Mouse (Mus musculus) C2C12 (cell line): ENCODE measurements around the gene Acp4. TPM values are rescaled to one million over a fixed set of nuclear protein-coding genes. Genes with fewer than 3 reads are reported as not detected.

Experiments
- H3K27me3 ChIP-seq: one replicate; pipeline ENCODE4 v1.6.1; 2011; ENCODE audit not compliant: control insufficient read depth, insufficient read depth, insufficient read length
- H3K36me3 ChIP-seq: one replicate; pipeline ENCODE4 v1.6.1; 2011; ENCODE audit not compliant: control insufficient read depth, insufficient read depth
- H3K4me3 ChIP-seq: one replicate; pipeline ENCODE4 v1.5.1; 2011; ENCODE audit warnings: mild to moderate bottlenecking, control low read depth; ENCODE audit not compliant: poor library complexity, insufficient read depth, severe bottlenecking
- H3K79me2 ChIP-seq: one replicate; pipeline ENCODE4 v1.6.1; 2011; ENCODE audit not compliant: control insufficient read depth, insufficient read depth
- H3K79me3 ChIP-seq: one replicate; pipeline ENCODE4 v1.6.1; 2011; ENCODE audit warnings: low read depth, control low read depth
- H3ac ChIP-seq: one replicate; pipeline ENCODE3; 2011; ENCODE audit warnings: low read depth; ENCODE audit not compliant: control insufficient read depth, insufficient read length
- CEBPB ChIP-seq: IDR thresholded peaks from one replicate; pipeline ENCODE4 v1.6.1; 2011; ENCODE audit warnings: low read depth, mild to moderate bottlenecking, control low read depth, moderate library complexity
- CTCF ChIP-seq: IDR thresholded peaks from one replicate; pipeline ENCODE4 v1.5.1; 2011; ENCODE audit not compliant: control insufficient read depth, insufficient read depth, insufficient read length
- FOSL1 ChIP-seq: IDR thresholded peaks from one replicate; pipeline ENCODE4 v1.8.0; 2011; ENCODE audit warnings: mild to moderate bottlenecking, low read length; ENCODE audit not compliant: poor library complexity, insufficient read depth, severe bottlenecking
- MAX ChIP-seq: IDR thresholded peaks from one replicate; pipeline ENCODE4 v1.6.1; 2011; ENCODE audit warnings: mild to moderate bottlenecking, control low read depth
- MYOD1 ChIP-seq: IDR thresholded peaks from one replicate; pipeline ENCODE4 v1.6.1; 2011; ENCODE audit warnings: low read depth; ENCODE audit not compliant: control insufficient read depth, insufficient read length
- MYOG ChIP-seq: IDR thresholded peaks from one replicate; pipeline ENCODE4 v1.6.1; 2011; ENCODE audit not compliant: control insufficient read depth, insufficient read length; ENCODE audit errors: extremely low read depth
- USF1 ChIP-seq: IDR thresholded peaks from one replicate; pipeline ENCODE4 v1.6.1; 2011; ENCODE audit warnings: low read depth, mild to moderate bottlenecking, control low read depth, moderate library complexity
- long read RNA-seq, 2 experiments: library from polyadenylated mRNA; unstranded; transcript quantifications; one replicate each; pipeline ENCODE4 v2.0.0; 2019 to 2020
- polyA plus RNA-seq: library from polyadenylated mRNA; unstranded; fragments of >200 nt; fragmentation: generic; extraction: Trizol; gene quantifications from one replicate; pipeline ENCODE4 v1.2.1, GENCODE M21; 2012; ENCODE audit warnings: missing spikeins

The Acp4 gene
- not detected for polyA plus RNA-seq
- long read RNA-seq, experiment 1: 0 reads
- long read RNA-seq, experiment 2: 0 reads

- Histone ChIP-seq H3K27me3 (peaks cover 14% of the 10 kb centered on the region), H3K79me3 (no peaks in the 10 kb centered on the region), H3K36me3 (peaks cover 6% of the 10 kb centered on the region), H3K79me2 (no peaks in the 10 kb centered on the region), H3ac (no peak within 1 kb of the TSS), H3K4me3 (no peak within 1 kb of the TSS)
- TF ChIP-seq CTCF (no peak), FOSL1 (no peak), USF1 (no peak), CEBPB (no peak), MYOG (no peak), MYOD1 (no peak), MAX (no peak)
These were observed at the start of gene Acp4 for GRCm38 (mm10) chr7:44257278-44257677. Gene Acp4 (minus strand): TSS chr7:44257378.

DNA sequence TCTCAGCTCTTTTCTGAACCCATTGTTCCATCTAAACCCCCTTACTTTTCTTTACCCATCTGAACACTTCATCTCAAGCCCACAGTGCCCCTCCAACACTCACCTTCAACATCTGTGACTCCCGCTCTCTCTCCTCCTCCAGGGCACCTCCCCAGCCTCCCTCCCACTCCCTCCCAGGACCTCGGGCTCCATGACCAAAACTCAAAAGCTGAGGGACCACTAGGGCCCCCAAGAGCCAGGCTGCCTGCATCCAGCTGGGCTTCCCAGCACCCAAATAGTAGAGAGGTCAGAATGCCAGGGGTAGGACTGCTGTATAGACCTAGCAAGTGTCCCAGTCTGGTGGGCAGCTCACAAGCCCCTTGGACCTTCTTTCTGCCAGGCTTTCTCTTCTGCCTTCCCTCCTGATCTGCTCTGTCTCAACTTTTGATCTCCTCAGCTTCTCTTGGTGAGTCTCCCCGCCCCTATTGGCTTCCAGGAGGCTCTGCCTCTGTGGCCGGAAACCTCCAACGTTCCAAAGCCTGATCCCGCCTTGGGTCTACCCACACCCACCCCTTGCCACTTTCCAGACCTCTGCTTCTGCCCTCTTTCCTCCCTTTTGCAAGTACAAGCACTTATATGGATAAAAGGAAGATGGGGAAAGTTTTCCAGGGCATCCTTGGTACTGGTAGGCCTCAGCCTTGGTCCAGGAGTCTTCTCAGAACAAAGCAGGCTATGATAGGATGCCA, 49.5 kb upstream of the Acp4 start, which contains the start of gene Clec11a:
Gene Clec11a, minus strand, starts transcription at position 387 of the 725 bp plus-strand sequence.
- no peaks in the 10 kb centered on the region for H3K79me3 ChIP-seq
- no peak within 1 kb of the TSS for H3K4me3 ChIP-seq
- TF ChIP-seq USF1 (no peak), CEBPB (no peak), MAX (no peak)
- no peaks in the 10 kb centered on the region for H3K36me3 ChIP-seq
- H3ac ChIP-seq: no peak within 1 kb of the TSS
- H3K27me3 ChIP-seq: peaks cover 38% of the 10 kb centered on the region
- H3K79me2 ChIP-seq: no peaks in the 10 kb centered on the region

DNA sequence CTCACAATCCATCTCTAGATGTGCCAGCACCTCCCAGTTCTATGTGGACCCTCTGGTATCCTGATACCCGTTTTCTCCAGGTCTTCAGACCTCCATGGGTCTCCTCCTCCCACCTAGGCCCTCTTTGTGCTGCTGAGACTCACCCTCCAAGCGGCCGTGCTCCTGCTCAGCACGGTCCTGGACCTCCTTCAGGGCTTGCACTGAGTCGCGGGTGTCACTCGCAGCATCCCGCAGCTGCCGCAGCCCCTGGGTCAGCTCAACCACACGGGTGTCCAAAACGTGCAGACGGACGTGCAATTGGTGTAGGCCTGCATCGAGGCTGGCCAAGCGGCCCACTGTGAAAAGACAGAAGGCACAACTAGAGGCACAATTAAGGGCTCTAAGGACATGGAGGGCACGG, 48.5 kb upstream of the Acp4 start:
- Histone ChIP-seq H3K79me2 (no peaks in the 10 kb centered on the region), H3ac (no peak overlapping the region), H3K4me3 (no peak overlapping the region), H3K36me3 (no peaks in the 10 kb centered on the region), H3K27me3 (peaks cover 28% of the 10 kb centered on the region), H3K79me3 (no peaks in the 10 kb centered on the region)
- no peak for TF ChIP-seq MAX
- no peak for TF ChIP-seq MYOG
- no peak for TF ChIP-seq CEBPB
- no peak for TF ChIP-seq CTCF
- TF ChIP-seq MYOD1: no peak

DNA sequence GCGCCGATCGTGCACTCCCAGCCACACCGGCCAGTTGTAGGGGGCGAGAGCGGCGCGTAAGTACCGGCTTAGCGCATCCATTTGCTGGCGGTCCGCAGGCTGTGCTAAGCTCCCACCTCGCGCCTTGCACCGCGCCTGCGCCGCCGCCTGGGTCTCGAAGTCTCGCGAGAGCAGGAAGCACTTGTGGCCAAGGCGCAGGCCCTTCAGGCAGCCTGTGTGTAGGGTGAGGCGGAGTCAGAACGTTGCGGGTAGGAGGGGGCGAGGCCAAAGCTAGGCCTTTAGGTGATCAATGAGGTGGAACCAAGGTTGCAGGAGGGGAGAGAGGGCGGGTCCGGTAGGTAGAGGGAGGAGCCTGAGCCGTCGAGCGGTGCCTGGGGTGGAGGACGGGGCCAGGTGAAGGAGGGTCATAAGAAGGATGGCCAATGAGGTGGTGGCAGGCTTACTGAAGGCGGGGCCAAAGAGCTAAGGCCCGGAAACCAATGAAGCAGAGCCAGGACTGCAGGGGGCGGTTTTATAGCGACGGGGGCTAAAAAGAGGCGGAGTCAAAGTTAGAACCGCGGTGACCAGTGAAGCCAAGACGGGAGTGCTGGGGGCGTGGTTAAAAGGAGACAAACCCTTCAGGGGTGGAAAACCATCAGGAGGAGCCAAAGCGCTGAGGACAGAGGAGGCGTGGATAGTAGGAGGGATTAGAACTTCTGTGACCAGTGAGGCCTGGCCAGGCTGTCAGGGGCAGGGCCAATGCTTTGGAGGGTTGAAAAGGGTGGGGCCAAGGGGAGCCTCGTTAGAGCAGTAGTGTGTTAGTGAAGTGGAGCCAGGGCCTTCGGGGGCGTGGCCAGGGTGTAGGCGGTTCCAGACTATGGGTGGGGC, 47.8 kb upstream of the Acp4 start:
- peaks cover 21% of the 10 kb centered on the region for H3K27me3 ChIP-seq
- H3K36me3 ChIP-seq: no peaks in the 10 kb centered on the region
- H3ac ChIP-seq: peak overlapping the region; percentile 78
- peak overlapping the region; percentile 45 for H3K4me3 ChIP-seq
- H3K79me2 ChIP-seq: no peaks in the 10 kb centered on the region
- TF ChIP-seq MAX (no peak), USF1 (no peak), FOSL1 (no peak), CTCF (no peak), CEBPB (no peak), MYOD1 (no peak), MYOG (no peak)
- H3K79me3 ChIP-seq: no peaks in the 10 kb centered on the region

DNA sequence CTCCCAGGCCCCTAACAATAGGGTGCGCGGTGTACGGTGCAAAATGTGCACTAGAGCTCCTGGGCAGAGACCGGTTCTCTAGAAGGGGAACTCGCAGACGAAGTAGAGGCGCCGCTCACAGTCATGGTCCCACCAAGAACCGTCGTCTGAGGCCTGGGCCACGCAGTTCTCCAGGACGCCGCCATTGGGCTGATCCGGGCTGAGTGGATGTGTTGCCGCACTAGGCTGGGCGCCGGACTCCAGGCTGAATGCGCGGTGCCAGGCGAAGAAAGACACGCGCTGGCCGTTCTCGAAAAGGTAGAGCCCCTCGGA, 47.2 kb upstream of the Acp4 start:
- peak overlapping the region; percentile 78 for H3ac ChIP-seq
- TF ChIP-seq CEBPB (no peak), MYOD1 (no peak), MAX (no peak), CTCF (no peak), MYOG (no peak), USF1 (no peak), FOSL1 (no peak)
- no peaks in the 10 kb centered on the region for H3K36me3 ChIP-seq

More for the DNA sequence above, 47.2 kb upstream of the Acp4 start:
- H3K79me3 ChIP-seq: no peaks in the 10 kb centered on the region
- peak overlapping the region; percentile 45 for H3K4me3 ChIP-seq
- no peaks in the 10 kb centered on the region for H3K79me2 ChIP-seq
- peaks cover 15% of the 10 kb centered on the region for H3K27me3 ChIP-seq
